Comparison of ENCODE assay signal across 8 mouse cellular contexts in genomic region chr19:36257748-36258538, GRCm38 (mm10).
DNase-seq lines count a peak whose midpoint lies in the region; ATAC-seq and TF ChIP-seq lines count a peak whose summit lies in the region.

No protein-coding gene starts in this region.

- WGBS in stomach, postnatal 0 days = 52% methylated on average over 10 of the region's 10 CpGs

- H3K4me1 ChIP-seq in stomach, postnatal 0 days (replicated peaks; ENCODE audit: control insufficient read depth, insufficient read depth) = no peaks in the 10 kb centered on the region

- no peaks in the 10 kb centered on the region for H3K27me3 ChIP-seq in stomach, postnatal 0 days (ENCODE audit: control insufficient read depth, insufficient read depth, low read length)

- no peak for TF ChIP-seq CTCF in stomach, postnatal 0 days (IDR thresholded peaks at IDR 0.05; ENCODE audit: low read depth)

- TF ChIP-seq EP300 in stomach, postnatal 0 days (optimal IDR thresholded peaks at IDR 0.05) = no peak

- no peaks in the 10 kb centered on the region for H3K9me3 ChIP-seq in stomach, postnatal 0 days (ENCODE audit: control insufficient read depth, low read length)

- H3K4me2 ChIP-seq in stomach, postnatal 0 days (replicated peaks; ENCODE audit: low read depth) = no peak overlapping the region

- H3K27ac ChIP-seq in stomach, postnatal 0 days (replicated peaks) = no peak overlapping the region

- no peak overlapping the region for H3K9ac ChIP-seq in stomach, postnatal 0 days (ENCODE audit: low read length)

- DNase-seq in gastrocnemius, postnatal 10 days = peak; percentile 8
- DNase-seq in gastrocnemius, adult 18-20 months (ENCODE audit: low spot score) = no peak
- peak; percentile 40 for DNase-seq in adrenal gland, postnatal 14 days
- DNase-seq in heart, adult 9 months (ENCODE audit: low spot score in 2 of 2) = peak; percentile 76 to 82
- DNase-seq in left cerebral cortex, adult 18-20 months (ENCODE audit: low spot score in 2 of 2) = peak; percentile 28 to 45
- DNase-seq in stomach, postnatal 0 days (ENCODE audit: low spot score) = peak; percentile 17
- no peak for DNase-seq in MN1 (ENCODE audit: low spot score)
- no peak for DNase-seq in T-cell, adult 2 months (ENCODE audit: low spot score)

- ATAC-seq in stomach, postnatal 0 days (ENCODE audit: low FRiP score, low TSS enrichment) = no peak

- H3K4me3 ChIP-seq in stomach, postnatal 0 days (ENCODE audit: low read depth, low read length) = no peak overlapping the region

- H3K36me3 ChIP-seq in stomach, postnatal 0 days (ENCODE audit: control insufficient read depth, insufficient read depth, low read length) = no peaks in the 10 kb centered on the region

Comparison
In these comparisons a context has a peak if more than half of its experiments do, and no peak if none do; other contexts are left out.
1. DNase-seq: peak in gastrocnemius, postnatal 10 days (single experiment), adrenal gland, postnatal 14 days (single experiment), heart, adult 9 months (2 of 2), left cerebral cortex, adult 18-20 months (2 of 2) and stomach, postnatal 0 days (single experiment); none in gastrocnemius, adult 18-20 months (single experiment), MN1 (single experiment) and T-cell, adult 2 months (single experiment).